Mouse (Mus musculus) heart, embryonic 15.5 days (tissue): ENCODE measurements at regions not wholly inside any gene's neighbourhood (a gene's known extent, or its start where the extent isn't known, plus 50 kb on each side); places are given as distances from the start of the nearest gene placed in this dataset.

Experiments
- ATAC-seq: fragments of 200-750 bp; cut with Nextera tagmentation; replicated peaks from 2 replicates; pipeline ENCODE4 v1.8.0; 2017; ENCODE audit warnings: low read depth, moderate TSS enrichment; ENCODE audit not compliant: insufficient number of reproducible peaks, insufficient read depth, low FRiP score
- H3K27ac ChIP-seq: fragments of 300-500 bp; sonication (generic); 2 replicates; pipeline ENCODE4 v1.5.1; 2015; ENCODE audit warnings: mild to moderate bottlenecking, inconsistent platforms
- H3K27me3 ChIP-seq: fragments of 300-500 bp; sonication (generic); 2 replicates; pipeline ENCODE4 v1.6.1; 2015; ENCODE audit warnings: inconsistent platforms
- H3K36me3 ChIP-seq: fragments of 300-500 bp; sonication (generic); 2 replicates; pipeline ENCODE4 v1.6.1; 2015; ENCODE audit warnings: mild to moderate bottlenecking, inconsistent platforms
- H3K4me1 ChIP-seq: fragments of 300-500 bp; sonication (generic); replicated peaks from 2 replicates; pipeline ENCODE4 v1.6.1; 2015; ENCODE audit warnings: inconsistent platforms
- H3K4me2 ChIP-seq: fragments of 300-500 bp; sonication (generic); 2 replicates; pipeline ENCODE4 v1.6.1; 2015; ENCODE audit warnings: inconsistent platforms, mild to moderate bottlenecking, moderate library complexity
- H3K4me3 ChIP-seq: fragments of 300-500 bp; sonication (generic); 2 replicates; pipeline ENCODE4 v1.5.1; 2015; ENCODE audit warnings: mild to moderate bottlenecking, inconsistent platforms
- H3K9ac ChIP-seq: fragments of 300-500 bp; sonication (generic); 2 replicates; pipeline ENCODE4 v1.6.1; 2015; ENCODE audit warnings: mild to moderate bottlenecking, inconsistent platforms
- H3K9me3 ChIP-seq: fragments of 300-500 bp; sonication (generic); replicated peaks from 2 replicates; pipeline ENCODE4 v1.6.1; 2016; ENCODE audit warnings: inconsistent platforms
- WGBS: fragments of 180-500 bp; shearing (Covaris S2); methylation state at CpG from one replicate; pipeline ENCODE4 v1.1.7; 2015; ENCODE audit warnings: mixed read lengths; 5-methylcytosine and 5-hydroxymethylcytosine counted together

DNA sequence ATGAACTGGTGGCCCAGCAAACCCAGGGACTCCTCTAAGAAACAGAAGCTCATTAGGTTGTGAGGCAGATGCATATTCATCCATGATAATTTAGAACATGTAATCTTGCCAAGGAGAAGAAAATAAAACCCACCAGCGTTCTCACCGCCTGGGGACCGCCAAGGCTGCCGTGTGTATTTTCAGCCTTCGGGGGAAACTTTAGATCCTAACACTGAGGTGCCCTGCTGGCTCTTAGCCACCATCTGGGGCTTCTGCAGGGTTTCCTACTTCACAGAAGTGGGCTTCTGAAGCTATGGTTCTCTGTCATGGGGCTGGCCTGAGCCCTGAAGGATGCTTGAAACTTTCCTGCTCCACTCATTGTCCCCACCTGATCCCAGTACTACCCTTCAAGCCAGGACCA is 90.8 kb upstream of the Kcng1 start:
- Histone ChIP-seq H3K4me2 (no peak overlapping the region), H3K4me3 (no peak overlapping the region), H3K4me1 (no peaks in the 10 kb centered on the region), H3K9ac (no peak overlapping the region), H3K27me3 (no peaks in the 10 kb centered on the region), H3K27ac (no peak overlapping the region), H3K36me3 (no peaks in the 10 kb centered on the region), H3K9me3 (peaks cover 10% of the 10 kb centered on the region; the same call in 1 of the 2 replicates)
- ATAC-seq, result no peak
- 93% methylated on average over 5 of the region's 5 CpGs for WGBS

DNA sequence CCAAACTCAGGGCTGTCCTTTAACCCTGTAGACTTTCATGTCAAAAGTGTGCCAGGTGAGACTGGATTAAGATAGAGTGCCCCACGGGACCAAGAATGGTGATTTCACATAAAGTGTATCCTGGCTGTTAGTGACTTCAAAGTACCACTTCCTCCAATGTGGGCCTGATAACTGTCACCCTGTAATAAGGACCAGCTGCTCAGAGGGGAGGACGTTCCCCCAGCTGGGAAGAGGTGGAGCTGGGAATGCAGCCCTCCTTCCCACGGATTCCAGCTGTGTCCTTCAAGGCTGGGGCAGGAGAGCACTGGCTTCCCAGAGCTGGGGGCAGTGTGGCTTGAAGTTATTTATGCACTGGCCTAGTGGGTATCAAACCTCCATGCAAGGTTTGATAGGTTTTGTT is 89.7 kb upstream of the Kcng1 start:
- no peak for ATAC-seq
- no peak overlapping the region for H3K27ac ChIP-seq
- 18% methylated on average over 3 of the region's 3 CpGs for WGBS

GRCm38 (mm10) chr2:168359200-168359599 is 77.7 kb upstream of the Kcng1 start:
- no peaks in the 10 kb centered on the region for H3K36me3 ChIP-seq
- no peak for ATAC-seq
- H3K9ac ChIP-seq, result no peak overlapping the region
- H3K27me3 ChIP-seq, result peaks cover 26% of the 10 kb centered on the region; the same call in 1 of the 2 replicates
- H3K4me3 ChIP-seq, result no peak overlapping the region
- H3K9me3 ChIP-seq, result no peaks in the 10 kb centered on the region
- no peaks in the 10 kb centered on the region for H3K4me1 ChIP-seq
- H3K27ac ChIP-seq, result no peak overlapping the region
- WGBS, result 46% methylated on average over 8 of the region's 8 CpGs
- no peak overlapping the region for H3K4me2 ChIP-seq

More for the DNA sequence above, 89.7 kb upstream of the Kcng1 start:
- H3K4me1 ChIP-seq, result no peaks in the 10 kb centered on the region
- H3K4me3 ChIP-seq, result no peak overlapping the region
- no peak overlapping the region for H3K9ac ChIP-seq
- H3K9me3 ChIP-seq, result peaks cover 10% of the 10 kb centered on the region; the same call in 1 of the 2 replicates
- H3K4me2 ChIP-seq, result no peak overlapping the region
- H3K36me3 ChIP-seq, result no peaks in the 10 kb centered on the region
- H3K27me3 ChIP-seq, result no peaks in the 10 kb centered on the region

- no peaks in the 10 kb centered on the region for H3K9me3 ChIP-seq
- 68% methylated on average over 6 of the region's 6 CpGs for WGBS
- H3K4me3 ChIP-seq, result no peak overlapping the region
- H3K36me3 ChIP-seq, result no peaks in the 10 kb centered on the region
- no peak overlapping the region for H3K9ac ChIP-seq
- no peak overlapping the region for H3K27ac ChIP-seq
- peaks cover 32% of the 10 kb centered on the region; the same call in 1 of the 2 replicates for H3K27me3 ChIP-seq
- no peak for ATAC-seq
- H3K4me1 ChIP-seq, result no peaks in the 10 kb centered on the region
- no peak overlapping the region for H3K4me2 ChIP-seq
Observed at GRCm38 (mm10) chr2:168358551-168358950, 77.0 kb upstream of the Kcng1 start.

DNA sequence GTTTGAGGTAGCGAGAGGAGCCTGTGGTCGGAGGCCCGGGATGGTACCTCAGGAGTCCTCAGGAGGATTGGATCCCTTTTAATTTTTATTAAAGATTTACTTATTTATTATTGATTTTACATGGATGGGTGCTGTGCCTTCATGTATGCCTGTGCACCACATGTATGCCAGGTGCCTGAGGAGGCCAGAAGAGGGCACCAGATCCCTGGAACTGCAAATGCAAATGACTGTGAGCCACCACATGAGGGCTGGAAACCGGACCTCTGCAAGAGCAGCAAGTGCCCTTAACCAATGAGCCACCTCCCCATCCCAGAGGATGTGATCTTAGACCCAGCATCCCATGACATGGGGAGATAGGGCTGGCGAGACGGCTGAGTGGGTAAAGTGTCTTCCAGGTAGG is 76.3 kb upstream of the Kcng1 start:
- Histone ChIP-seq H3K27ac (no peak overlapping the region), H3K4me3 (no peak overlapping the region), H3K36me3 (no peaks in the 10 kb centered on the region), H3K9me3 (no peaks in the 10 kb centered on the region), H3K27me3 (peaks cover 32% of the 10 kb centered on the region; the same call in 1 of the 2 replicates), H3K4me2 (no peak overlapping the region), H3K9ac (no peak overlapping the region), H3K4me1 (no peaks in the 10 kb centered on the region)
- ATAC-seq, result no peak
- WGBS, result 76% methylated on average over 6 of the region's 6 CpGs

GRCm38 (mm10) chr2:168354397-168354796 is 72.9 kb upstream of the Kcng1 start:
- no peak overlapping the region for H3K27ac ChIP-seq
- no peaks in the 10 kb centered on the region for H3K9me3 ChIP-seq
- 61% methylated on average over 10 of the region's 10 CpGs for WGBS
- H3K4me1 ChIP-seq, result no peaks in the 10 kb centered on the region
- H3K4me2 ChIP-seq, result no peak overlapping the region
- H3K27me3 ChIP-seq, result peaks cover 36% of the 10 kb centered on the region; the same call in 1 of the 2 replicates
- ATAC-seq, result no peak
- no peak overlapping the region for H3K9ac ChIP-seq
- no peaks in the 10 kb centered on the region for H3K36me3 ChIP-seq
- H3K4me3 ChIP-seq, result no peak overlapping the region

DNA sequence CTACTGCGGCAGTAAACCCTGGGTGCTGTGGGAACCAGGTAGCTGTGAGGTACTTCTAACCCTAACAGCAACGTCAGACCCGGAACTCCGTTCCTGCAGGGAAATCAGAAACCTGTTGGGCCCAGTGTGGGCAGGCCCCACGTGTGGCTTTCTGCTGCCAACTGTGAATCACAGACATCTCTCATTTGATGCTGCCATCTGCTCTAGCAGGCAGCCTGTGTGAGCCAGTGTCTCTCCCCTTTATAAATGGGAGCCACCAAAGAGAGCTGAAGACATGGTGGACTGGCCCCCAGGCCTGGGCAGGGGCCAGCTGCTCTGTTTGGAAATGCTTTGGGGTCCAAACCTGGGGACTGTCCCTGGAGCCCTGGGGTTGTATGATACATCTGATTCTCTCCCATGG is 71.1 kb upstream of the Kcng1 start:
- ATAC-seq, result no peak
- Histone ChIP-seq H3K9ac (no peak overlapping the region), H3K36me3 (no peaks in the 10 kb centered on the region), H3K27ac (no peak overlapping the region), H3K4me3 (no peak overlapping the region), H3K4me1 (no peaks in the 10 kb centered on the region), H3K27me3 (peaks cover 29% of the 10 kb centered on the region; the same call in 1 of the 2 replicates), H3K4me2 (no peak overlapping the region), H3K9me3 (no peaks in the 10 kb centered on the region)
- 70% methylated on average over 5 of the region's 5 CpGs for WGBS

DNA sequence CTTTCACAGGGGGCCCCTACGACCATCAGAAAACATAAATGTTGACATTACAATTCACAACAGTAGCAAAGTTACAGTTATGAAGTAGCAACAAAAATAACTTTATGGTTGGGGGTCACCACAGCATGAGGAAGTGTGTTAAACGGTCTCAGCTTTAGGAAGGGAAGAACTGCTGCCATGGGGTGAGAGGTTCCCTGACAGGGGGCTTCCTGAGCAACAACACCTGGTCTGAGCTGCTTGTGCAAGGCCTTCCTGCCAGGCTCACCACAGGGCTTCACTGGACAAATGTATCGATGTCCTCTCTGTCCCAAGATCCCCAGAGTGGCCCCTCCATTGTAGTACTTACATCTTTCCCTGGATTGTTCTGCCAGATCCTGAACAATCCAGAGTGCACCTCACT is 70.7 kb upstream of the Kcng1 start:
- H3K27me3 ChIP-seq, result peaks cover 29% of the 10 kb centered on the region; the same call in 1 of the 2 replicates
- H3K4me3 ChIP-seq, result no peak overlapping the region
- no peaks in the 10 kb centered on the region for H3K9me3 ChIP-seq
- ATAC-seq, result no peak
- no peaks in the 10 kb centered on the region for H3K4me1 ChIP-seq
- no peak overlapping the region for H3K9ac ChIP-seq
- H3K27ac ChIP-seq, result no peak overlapping the region
- no peaks in the 10 kb centered on the region for H3K36me3 ChIP-seq
- 55% methylated on average over 3 of the region's 3 CpGs for WGBS
- no peak overlapping the region for H3K4me2 ChIP-seq

DNA sequence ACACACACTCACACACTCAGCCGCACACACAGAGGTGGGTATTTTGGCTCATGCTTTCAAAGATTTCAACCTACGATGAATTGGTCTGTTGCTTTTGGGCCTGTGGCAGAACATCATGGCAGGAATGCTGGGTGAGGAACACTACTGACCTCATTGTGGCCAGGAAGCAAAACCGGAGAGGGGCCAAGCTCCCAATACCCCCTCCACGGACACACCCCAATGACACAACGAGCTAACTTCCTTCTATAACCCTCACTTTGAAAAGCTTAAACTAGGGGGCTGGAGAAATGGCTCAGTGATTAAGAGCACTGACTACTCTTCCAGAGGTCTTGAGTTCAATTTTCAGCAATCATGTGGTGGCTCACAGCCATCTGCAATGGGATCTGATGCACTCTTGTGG is 63.8 kb upstream of the Kcng1 start:
- H3K36me3 ChIP-seq, result no peaks in the 10 kb centered on the region

DNA sequence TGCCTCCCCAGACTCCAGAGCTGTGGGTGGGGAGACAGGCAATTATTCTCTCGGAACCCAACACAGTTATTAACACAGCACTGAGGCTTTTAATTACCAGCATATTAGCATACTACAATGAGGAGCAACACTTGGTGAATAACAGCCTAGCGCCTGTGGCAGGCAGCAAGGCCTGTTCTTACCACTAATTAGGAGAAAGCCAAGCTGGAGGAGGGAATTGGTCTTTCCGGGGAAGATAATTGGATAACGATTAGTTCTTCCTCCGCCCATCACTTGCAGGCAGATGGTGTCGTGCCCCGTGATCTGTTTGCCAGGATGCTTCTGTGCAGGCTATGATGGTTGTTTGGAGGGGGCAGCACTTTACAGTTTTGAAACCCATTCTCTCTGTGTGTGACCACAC is 62.2 kb upstream of the Kcng1 start:
- no peaks in the 10 kb centered on the region for H3K4me1 ChIP-seq
- H3K27me3 ChIP-seq, result peaks cover 17% of the 10 kb centered on the region
- H3K36me3 ChIP-seq, result no peaks in the 10 kb centered on the region
- ATAC-seq, result no peak
- H3K9ac ChIP-seq, result no peak overlapping the region
- H3K27ac ChIP-seq, result no peak overlapping the region
- WGBS, result 59% methylated on average over 7 of the region's 7 CpGs
- no peak overlapping the region for H3K4me2 ChIP-seq
- H3K4me3 ChIP-seq, result no peak overlapping the region
- no peaks in the 10 kb centered on the region for H3K9me3 ChIP-seq

More for the DNA sequence above, 63.8 kb upstream of the Kcng1 start:
- Histone ChIP-seq H3K9me3 (no peaks in the 10 kb centered on the region), H3K4me1 (no peaks in the 10 kb centered on the region), H3K9ac (no peak overlapping the region), H3K27ac (no peak overlapping the region), H3K4me3 (no peak overlapping the region), H3K27me3 (peaks cover 17% of the 10 kb centered on the region), H3K4me2 (no peak overlapping the region)
- ATAC-seq, result no peak
- 82% methylated on average over 5 of the region's 5 CpGs for WGBS

- peaks cover 17% of the 10 kb centered on the region for H3K27me3 ChIP-seq
- no peak overlapping the region for H3K4me3 ChIP-seq
- H3K27ac ChIP-seq, result no peak overlapping the region
- no peaks in the 10 kb centered on the region for H3K36me3 ChIP-seq
- H3K4me1 ChIP-seq, result 0 out of 2 replicates have a peak, but pooled peaks cover 3% of the 10 kb centered on the region
- H3K9ac ChIP-seq, result no peak overlapping the region
- H3K4me2 ChIP-seq, result no peak overlapping the region
- ATAC-seq, result no peak
- H3K9me3 ChIP-seq, result no peaks in the 10 kb centered on the region
- WGBS, result 79% methylated on average over 6 of the region's 6 CpGs
Observed at GRCm38 (mm10) chr2:168338819-168339218, 57.3 kb upstream of the Kcng1 start.

DNA sequence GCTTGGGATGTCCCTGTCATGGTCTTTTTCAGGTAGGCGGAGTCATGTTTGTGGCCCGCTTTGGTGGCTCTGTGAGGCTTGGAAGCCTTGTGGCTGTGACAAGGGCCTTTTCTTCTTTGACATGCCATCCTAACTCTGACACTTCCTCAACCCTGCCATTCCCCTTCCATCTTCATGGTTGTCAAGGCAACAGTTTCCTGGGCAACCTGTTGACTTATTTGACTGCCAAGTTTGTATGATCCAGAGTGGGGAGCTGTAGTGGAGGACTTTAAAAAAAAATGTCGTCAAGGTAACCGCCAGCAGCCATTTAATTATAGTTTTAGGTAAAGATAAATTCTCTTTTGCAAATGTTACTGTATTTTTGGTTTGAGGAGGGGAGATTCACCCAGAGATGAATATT is 56.8 kb upstream of the Kcng1 start:
- Histone ChIP-seq H3K9me3 (no peaks in the 10 kb centered on the region), H3K36me3 (no peaks in the 10 kb centered on the region), H3K4me2 (no peak overlapping the region), H3K27me3 (peaks cover 17% of the 10 kb centered on the region), H3K27ac (no peak overlapping the region), H3K4me3 (no peak overlapping the region), H3K9ac (no peak overlapping the region), H3K4me1 (peaks cover 6% of the 10 kb centered on the region; the same call in 1 of the 2 replicates)
- no peak for ATAC-seq
- WGBS, result 79% methylated on average over 4 of the region's 4 CpGs
